Mouse (Mus musculus): ENCODE results near the gene Naip5.

- TF ChIP-seq CTCF (IDR thresholded peaks at IDR 0.05; ENCODE audit: insufficient read depth, low read length) (no peak), POLR2A (IDR thresholded peaks at IDR 0.05; ENCODE audit: borderline replicate concordance, extremely low read depth, low read depth, low read length) (no peak)
Observed at GRCm38 (mm10) chr13:100243702-100244101, 2.4 kb downstream of the Naip5 start.

All from lung, adult 2 months (tissue).